Mouse (Mus musculus) gonadal fat pad, adult 2 months (tissue): ENCODE measurements around the gene Cep78. TPM values are rescaled to one million over a fixed set of nuclear protein-coding genes. Genes with fewer than 3 reads are reported as not detected.

Experiments used
- DNase-seq: peaks from one replicate; pipeline ENCODE4 v3.0.0-alpha.2; 2012; ENCODE audit warnings: low read depth
- polyA plus RNA-seq: library from polyadenylated mRNA; depleted of rRNA; stranded (reverse); fragments of >200 nt; gene quantifications from 2 replicates; pipeline ENCODE4 v1.2.3, GENCODE M21; 2012

Cep78 gene
- polyA plus RNA-seq, 1 experiment, result 3.6 TPM

DNA sequence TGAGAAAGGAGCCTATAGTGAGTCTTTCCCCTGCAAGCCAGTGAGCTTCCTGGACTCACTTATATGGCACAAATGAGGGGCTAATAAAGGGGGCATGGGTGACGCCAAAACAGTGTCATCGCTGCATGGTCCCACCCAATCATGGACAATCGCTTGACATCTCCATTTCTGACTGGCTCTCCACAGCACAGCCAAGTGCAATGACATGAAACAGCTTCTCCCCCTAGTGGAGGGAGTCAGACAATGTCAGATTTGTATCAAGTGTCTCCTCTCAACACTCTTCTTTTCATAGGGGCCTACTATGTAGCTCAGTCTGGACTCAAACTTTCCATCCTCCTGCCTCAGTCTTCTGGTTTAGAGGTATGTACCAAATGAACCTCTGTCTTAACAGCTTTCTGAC, 19.7 kb downstream of the Cep78 start:
- no peak for DNase-seq

DNA sequence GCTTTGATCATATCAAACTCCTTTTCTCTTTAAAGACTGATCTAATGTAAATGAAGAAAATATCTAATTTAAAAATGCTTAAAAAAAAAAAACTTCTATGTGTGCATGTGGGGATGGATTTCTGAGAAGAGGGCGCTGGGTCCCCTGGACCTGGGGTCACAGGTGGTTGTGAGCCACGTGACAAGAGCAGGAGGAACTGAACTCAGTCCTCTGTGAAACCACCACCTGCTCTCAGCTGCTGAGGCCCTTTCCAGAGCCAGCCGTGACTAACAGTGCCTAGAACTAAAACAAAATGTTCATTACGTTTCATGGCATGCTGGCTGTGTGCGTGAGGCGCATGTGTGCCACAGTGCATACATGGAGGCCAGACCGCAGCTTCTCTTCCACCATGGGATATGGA, 20.3 kb downstream of the Cep78 start:
- no peak for DNase-seq

DNA sequence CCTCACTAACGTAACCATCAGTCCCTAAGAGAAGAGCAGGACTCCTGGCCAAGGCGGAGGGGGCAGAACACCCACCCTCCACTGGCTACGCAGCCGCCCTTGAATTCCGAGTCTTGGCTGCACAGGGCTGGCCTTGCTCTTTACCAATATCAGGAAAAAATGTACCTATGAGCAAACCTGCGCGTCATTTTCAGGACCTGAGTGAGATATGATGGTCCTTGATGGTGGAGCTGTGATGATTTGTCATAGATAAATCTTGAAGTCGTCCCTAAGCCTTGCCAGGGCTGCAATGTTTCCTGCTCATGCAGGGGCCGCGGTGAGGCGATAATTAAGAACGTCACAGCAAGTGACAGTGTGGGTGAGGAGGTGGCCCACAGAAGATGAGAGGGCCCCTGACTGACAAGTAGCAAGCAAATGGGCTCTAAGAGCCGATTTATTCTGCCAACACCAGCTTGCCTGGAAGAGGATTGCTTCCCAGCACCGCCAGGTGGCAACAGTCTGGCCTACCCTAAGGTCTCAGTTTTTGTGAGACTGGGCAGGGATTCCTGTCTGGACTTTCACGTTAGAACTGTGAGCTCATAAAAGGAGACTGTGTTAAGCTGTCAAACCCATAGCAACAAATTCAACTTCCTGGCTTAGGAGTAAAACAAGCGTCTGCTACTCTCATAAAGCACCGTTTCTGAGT, 21.6 kb downstream of the Cep78 start:
- DNase-seq, result no peak

DNA sequence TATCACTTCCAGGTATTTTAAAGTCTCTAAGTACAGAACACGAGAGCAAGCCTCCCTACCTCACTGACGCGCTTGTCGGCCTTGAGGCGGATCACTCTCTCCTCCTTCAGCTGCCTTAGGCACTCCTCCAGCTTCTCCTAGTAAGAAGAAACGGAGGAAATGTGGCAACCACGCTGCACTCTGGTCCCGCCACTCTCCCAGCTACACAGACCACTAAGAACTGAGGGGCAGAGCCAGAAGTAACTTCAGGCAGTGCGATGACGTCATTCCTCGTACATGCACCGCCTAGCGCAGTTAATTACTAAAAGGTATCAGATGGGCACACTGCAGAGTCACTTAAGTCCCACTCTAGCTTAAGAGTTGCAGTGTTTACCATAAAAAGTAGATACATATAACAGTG, 22.5 kb downstream of the Cep78 start:
- DNase-seq, result no peak

DNA sequence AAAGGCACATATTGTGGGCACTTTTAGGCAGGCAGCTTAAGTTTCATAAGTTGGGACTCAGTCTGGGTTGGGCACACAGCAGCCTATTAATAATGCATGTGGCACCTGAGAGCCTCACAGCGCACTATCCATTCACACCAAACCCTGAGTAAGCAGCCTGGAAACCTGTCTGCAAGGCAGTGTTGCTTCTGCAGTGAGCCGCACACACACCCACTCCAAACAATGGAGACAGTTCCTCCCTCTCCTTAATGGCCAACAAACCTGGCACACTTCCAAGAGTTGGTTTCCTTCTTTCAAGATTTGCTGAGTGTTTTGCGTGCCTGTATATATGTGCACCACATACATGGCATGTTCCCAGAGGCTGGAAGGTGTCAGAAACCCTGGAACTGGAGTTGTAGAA, 34.6 kb downstream of the Cep78 start:
- DNase-seq, result no peak

DNA sequence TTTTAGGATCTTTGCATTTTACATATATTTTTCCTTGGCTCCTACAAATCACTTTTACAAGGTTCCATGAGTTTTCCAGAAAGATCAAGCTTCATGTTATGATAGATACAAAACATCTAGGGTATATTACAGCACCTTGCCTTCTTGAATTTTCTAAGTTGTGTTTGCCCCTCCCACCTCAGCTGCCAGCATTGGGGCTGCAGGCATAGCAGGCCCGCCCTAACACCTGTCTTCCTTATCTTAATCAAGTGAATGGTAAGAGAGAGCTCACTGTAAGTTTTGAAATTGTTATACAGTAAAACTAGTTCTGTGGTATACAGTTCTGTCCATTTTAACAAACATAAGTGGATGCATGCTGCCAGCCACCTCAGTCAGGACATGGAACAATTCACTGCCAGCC, 35.9 kb downstream of the Cep78 start:
- no peak for DNase-seq

DNA sequence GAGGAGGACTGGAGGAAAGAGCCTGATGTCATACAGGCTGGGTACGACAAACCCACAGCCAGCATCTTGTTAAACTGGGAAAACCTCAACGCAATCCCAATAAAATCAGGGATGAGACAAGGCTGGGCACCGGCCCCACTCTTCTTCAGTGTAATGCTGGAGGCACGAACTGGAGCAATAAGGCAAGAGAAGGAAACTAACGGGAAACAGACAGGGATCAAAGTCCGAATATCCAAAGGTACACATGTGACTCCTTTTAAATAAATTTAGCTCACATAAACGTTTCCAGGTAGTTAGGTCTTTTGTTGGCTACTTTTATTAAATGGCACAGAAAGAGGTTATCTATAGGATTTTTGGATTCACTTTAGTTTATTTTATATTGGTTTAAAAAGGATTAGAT, 36.4 kb downstream of the Cep78 start:
- DNase-seq, result no peak

DNA sequence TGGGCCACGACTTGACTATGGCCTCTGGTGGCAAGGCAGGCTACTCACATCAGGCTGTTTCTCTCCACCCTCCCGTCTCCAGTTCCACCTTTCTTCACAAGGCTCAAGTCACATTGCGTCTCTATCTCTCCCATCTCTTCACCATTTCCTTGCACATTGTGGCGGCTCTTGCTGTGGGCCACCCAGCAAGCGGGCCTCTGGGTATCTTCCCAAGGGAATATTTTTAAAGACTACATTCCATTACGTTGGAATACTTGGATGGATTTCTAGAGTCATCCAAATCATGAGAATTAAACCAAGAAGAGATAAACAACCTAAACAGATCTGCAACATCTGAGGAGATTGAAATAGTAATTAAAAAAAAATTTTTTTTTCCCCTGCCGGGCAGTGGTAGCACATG, 37.6 kb downstream of the Cep78 start, which contains the start of gene Psat1:
Psat1 (minus strand) TSS at position 101 of the 400 bp plus-strand sequence.
- DNase-seq, result no peak

- no peak for DNase-seq
These were observed 38.1 kb downstream of the Cep78 start for GRCm38 (mm10) chr19:15946663-15947062.

DNA sequence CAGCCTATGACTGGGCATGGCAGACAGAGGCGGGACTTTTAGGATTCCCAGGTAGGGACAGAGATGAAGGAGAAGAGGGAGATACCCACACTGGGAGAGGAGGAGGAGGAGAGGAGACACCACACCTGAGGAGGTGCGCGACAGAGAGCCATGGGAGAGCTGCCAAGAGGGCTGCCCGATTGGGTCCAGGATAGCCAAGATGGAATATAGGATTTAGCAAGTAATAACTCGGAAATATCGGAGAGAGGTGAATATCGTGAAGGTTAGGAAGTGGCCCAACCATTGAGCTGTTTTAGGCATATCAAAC, 41.7 kb downstream of the Cep78 start:
- DNase-seq, result no peak

DNA sequence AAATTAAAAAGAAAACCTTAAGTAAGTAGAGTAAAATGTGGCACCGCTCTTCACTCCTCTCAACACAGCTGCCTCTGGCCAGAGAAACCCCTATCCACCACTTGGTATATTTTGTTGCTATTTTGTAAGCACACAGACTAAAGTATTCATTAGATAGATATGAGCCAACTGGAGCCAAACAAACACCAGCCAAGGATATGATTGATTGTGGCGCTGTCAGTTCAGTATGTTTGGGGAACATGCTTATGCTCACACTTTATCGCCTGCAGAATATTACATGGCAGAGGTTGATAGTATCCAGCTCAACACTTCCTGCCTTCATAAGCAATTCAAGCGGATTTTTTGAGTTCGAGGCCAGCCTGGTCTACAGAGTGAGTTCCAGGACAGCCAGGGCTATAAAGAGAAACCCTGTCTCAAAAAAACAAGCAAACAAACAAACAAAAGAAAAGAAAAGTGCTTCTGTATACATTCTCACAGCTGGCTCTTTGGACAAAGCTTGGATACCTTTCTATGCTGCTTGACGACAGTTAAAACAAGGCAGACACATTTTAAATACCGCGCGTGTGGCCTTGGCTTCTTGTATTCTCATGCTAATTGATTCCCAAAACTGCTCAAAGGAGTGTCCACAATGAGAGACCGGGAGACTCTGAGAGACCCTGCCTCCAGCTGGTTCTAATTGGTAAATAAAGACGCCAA, 42.2 kb downstream of the Cep78 start:
- DNase-seq, result no peak

- no peak for DNase-seq
These were observed 43.4 kb downstream of the Cep78 start for GRCm38 (mm10) chr19:15941399-15941798.

DNA sequence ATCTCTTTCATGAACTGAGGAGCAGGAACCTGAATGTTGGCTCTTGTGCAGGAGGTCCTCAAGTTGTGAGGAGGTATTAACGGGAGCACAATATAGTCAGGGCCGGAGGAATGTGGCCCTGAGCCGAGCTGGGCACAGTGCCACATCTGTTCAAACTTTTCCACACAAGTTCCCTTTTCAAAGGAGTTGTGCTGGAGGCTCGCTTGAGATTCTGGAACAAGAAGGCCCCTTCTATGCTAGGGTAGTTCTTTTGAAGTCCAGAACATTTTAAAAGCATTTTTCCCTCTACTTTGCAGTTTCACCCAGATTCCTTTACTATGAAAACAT, 59.1 kb downstream of the Cep78 start:
- DNase-seq, result no peak

- DNase-seq, result no peak
These were observed 59.7 kb downstream of the Cep78 start for GRCm38 (mm10) chr19:15924866-15925718.

DNA sequence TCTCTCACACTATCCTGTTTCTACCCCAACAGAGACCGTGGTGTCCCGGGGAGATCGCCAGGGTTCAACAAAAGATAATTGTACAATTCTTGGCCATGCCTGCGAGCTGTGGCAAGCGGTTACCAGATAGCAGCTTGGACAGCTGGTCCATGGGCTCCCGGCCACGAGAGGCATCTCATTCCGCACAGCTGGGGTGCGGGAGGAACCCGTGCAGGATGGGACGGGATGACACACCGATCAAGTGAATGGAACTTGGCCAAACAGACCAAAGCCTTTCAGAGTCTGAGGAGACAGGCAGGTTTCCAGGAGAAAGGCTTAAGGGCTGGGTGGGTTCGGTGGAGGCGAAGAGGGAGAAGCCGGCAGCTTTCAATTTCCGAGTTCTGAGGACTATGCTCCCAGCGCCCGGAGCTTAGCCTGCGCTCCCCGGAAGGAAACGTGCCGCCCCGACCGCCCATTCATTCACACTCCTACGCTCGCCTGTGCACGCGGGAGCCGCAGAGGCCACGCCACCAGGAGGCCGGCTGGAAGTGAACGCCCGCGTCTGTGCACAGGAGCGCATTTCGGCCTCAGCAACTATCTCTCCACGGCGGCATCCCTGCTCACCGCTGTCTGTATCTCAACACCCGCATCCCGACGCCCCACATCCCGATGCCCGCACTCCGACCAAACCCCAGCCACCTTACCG, 60.5 kb downstream of the Cep78 start:
- DNase-seq, result no peak

DNA sequence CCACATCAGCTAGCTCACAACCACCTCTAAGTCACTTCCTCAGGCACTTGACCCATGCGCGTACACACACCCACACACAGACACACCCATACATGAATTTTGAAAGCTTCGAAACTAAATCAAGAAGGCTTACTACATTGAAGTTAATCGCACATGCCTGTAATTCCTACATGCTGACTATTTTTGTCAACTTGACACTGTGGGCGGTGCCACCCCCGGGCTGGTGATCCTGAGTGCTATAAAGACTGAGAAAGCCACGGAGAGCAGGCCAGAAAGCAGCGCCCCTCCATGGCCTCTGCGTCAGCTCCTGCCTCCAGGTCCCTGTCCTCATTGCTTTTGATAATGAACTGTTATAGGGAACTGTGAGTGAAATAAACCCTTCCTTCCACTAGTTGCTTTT, 61.4 kb downstream of the Cep78 start:
- no peak for DNase-seq

GRCm38 (mm10) chr19:15919336-15919735, 65.5 kb downstream of the Cep78 start:
- DNase-seq, result no peak

GRCm38 (mm10) chr19:15918111-15918510, 66.7 kb downstream of the Cep78 start:
- DNase-seq, result no peak

GRCm38 (mm10) chr19:15913249-15913997, 71.4 kb downstream of the Cep78 start:
- DNase-seq, result no peak

DNA sequence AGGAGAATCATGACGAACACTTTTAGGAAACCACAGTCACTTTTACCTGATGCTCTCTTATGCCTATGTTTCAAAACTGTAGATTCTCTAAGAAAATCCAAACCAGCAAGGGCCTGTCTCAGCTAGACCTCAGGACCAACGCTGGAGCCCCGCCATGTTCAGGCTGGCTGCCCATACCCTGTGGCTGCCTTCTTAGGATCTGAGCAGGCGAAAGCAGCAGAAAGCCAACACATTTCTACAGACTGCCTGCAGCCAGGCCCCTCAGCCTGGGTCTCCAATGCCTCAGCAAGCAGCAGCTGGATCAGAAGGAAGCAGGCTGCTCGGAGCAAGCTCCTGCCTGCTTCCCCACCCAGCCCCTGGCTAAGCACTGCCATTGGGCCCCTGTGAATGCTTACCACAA, 73.3 kb downstream of the Cep78 start:
- no peak for DNase-seq

- no peak for DNase-seq
These were observed 73.8 kb downstream of the Cep78 start for GRCm38 (mm10) chr19:15910987-15911386.

DNA sequence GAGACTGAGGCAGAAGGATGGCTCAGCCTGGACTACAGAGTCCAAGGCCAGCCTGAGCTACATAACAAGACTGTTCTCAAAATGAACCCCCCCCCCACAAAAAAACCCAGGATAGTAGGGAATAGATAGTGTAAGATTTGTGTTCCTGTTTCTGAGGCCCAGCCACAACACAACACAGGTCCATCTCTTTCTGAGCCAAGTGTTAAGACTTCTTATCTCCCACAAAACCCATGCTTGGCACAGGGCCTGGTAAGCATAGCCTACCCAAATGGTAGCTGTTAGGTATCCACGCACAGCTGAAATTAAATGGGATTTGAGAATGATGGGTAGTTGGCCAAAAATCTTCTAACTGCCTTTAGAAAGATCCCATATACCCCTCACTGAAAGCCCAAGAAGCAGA, 74.3 kb downstream of the Cep78 start:
- DNase-seq, result no peak
